Mouse (Mus musculus) heart, embryonic 14.5 days (tissue): ENCODE data around the gene Atrn. TPM values are rescaled to one million over a fixed set of nuclear protein-coding genes. Genes with fewer than 3 reads are reported as not detected.

Experiments
- ATAC-seq: fragments of 200-750 bp; cut with Nextera tagmentation; 2 replicates; pipeline ENCODE4 v1.8.0; 2017; ENCODE audit warnings: low read depth, moderate TSS enrichment; ENCODE audit not compliant: insufficient number of reproducible peaks, insufficient read depth, low FRiP score
- H3K27ac ChIP-seq, 2 experiments: fragments of 200-500 bp in 1 of 2; fragments of 300-500 bp in 1 of 2; sonication (generic) in 1 of 2; replicated peaks in 1 of 2; 2 replicates each; pipeline ENCODE4 v1.5.1; 2012 to 2014; ENCODE audit warnings: low read depth in 2 of 2, low read length in 2 of 2, control low read depth in 1 of 2, mild to moderate bottlenecking in 1 of 2, mixed read lengths in 1 of 2; ENCODE audit not compliant: control insufficient read depth in 1 of 2, insufficient read depth in 1 of 2
- H3K27me3 ChIP-seq: fragments of 300-500 bp; sonication (generic); 2 replicates; pipeline ENCODE4 v1.6.1; 2014; ENCODE audit warnings: mild to moderate bottlenecking, low read length, control low read depth; ENCODE audit not compliant: control insufficient read depth, insufficient read depth
- H3K36me3 ChIP-seq: fragments of 300-500 bp; sonication (generic); 2 replicates; pipeline ENCODE4 v1.6.1; 2014; ENCODE audit warnings: mild to moderate bottlenecking, control low read depth, low read length, mixed read lengths; ENCODE audit not compliant: control insufficient read depth, insufficient read depth
- H3K4me1 ChIP-seq, 2 experiments: fragments of 200-500 bp in 1 of 2; fragments of 300-500 bp in 1 of 2; sonication (generic) in 1 of 2; 2 replicates each; pipeline ENCODE4 v1.6.1; 2012 to 2014; ENCODE audit warnings: low read length in 2 of 2, control low read depth in 1 of 2, mixed read lengths in 1 of 2; ENCODE audit not compliant: control insufficient read depth in 2 of 2, insufficient read depth in 2 of 2
- H3K4me2 ChIP-seq: fragments of 300-500 bp; sonication (generic); 2 replicates; pipeline ENCODE4 v1.6.1; 2014; ENCODE audit warnings: mild to moderate bottlenecking, low read length
- H3K4me3 ChIP-seq, 2 experiments: fragments of 200-500 bp in 1 of 2; fragments of 300-500 bp in 1 of 2; sonication (generic) in 1 of 2; 2 replicates each; pipeline ENCODE4 v1.5.1; 2012 to 2014; ENCODE audit warnings: low read length in 2 of 2, mild to moderate bottlenecking in 2 of 2, control low read depth in 1 of 2, low read depth in 1 of 2, moderate library complexity in 1 of 2; ENCODE audit not compliant: control insufficient read depth in 1 of 2, insufficient read depth in 1 of 2
- H3K9ac ChIP-seq: fragments of 300-500 bp; sonication (generic); 2 replicates; pipeline ENCODE4 v1.6.1; 2014; ENCODE audit warnings: mild to moderate bottlenecking, low read length
- H3K9me3 ChIP-seq: fragments of 300-500 bp; sonication (generic); 2 replicates; pipeline ENCODE4 v1.6.1; 2016; ENCODE audit warnings: low read length, control low read depth; ENCODE audit not compliant: control insufficient read depth
- WGBS: fragments of 180-500 bp; shearing (Covaris S2); extraction: QIAGEN DNeasy Blood & Tissue Kit; methylation state at CpG from one replicate; pipeline ENCODE4 v1.1.7; 2014; 5-methylcytosine and 5-hydroxymethylcytosine counted together
- polyA plus RNA-seq: library from polyadenylated mRNA; unstranded; fragments of >200 nt; fragmentation: Nextera tagmentation; extraction: Ambion mirVana; gene quantifications from 2 replicates; pipeline ENCODE4 v1.2.1, GENCODE M21; 2014

Atrn gene
- polyA plus RNA-seq, 1 experiment from 2014 or later = 8.7 TPM

GRCm38 (mm10) chr2:130919062-130919593 is 12.8 kb downstream of the Atrn start:
- Histone ChIP-seq H3K9ac (no peak overlapping the region), H3K27ac (no peak overlapping the region), H3K4me3 (no peak overlapping the region), H3K36me3 (no peaks in the 10 kb centered on the region), H3K27me3 (no peaks in the 10 kb centered on the region), H3K9me3 (no peaks in the 10 kb centered on the region), H3K4me2 (no peak overlapping the region), H3K4me1 (peaks cover 4 to 11% of the 10 kb centered on the region in 2 experiments)
- 80% methylated on average over 5 of the region's 5 CpGs for WGBS
- no peak for ATAC-seq

- Histone ChIP-seq H3K27ac (no peak overlapping the region), H3K27me3 (no peaks in the 10 kb centered on the region), H3K4me2 (no peak overlapping the region), H3K4me1 (no peaks in the 10 kb centered on the region), H3K36me3 (no peaks in the 10 kb centered on the region), H3K9ac (no peak overlapping the region), H3K4me3 (no peak overlapping the region), H3K9me3 (no peaks in the 10 kb centered on the region)
- 86% methylated on average over 2 of the region's 2 CpGs for WGBS
- ATAC-seq = no peak
These were observed 18.7 kb downstream of the Atrn start for GRCm38 (mm10) chr2:130924950-130925349.

GRCm38 (mm10) chr2:130928031-130928430 is 21.7 kb downstream of the Atrn start:
- no peaks in the 10 kb centered on the region for H3K9me3 ChIP-seq
- no peak overlapping the region for H3K4me3 ChIP-seq
- H3K9ac ChIP-seq = no peak overlapping the region
- no peak overlapping the region for H3K4me2 ChIP-seq
- H3K27ac ChIP-seq = no peak overlapping the region
- no peak for ATAC-seq
- 90% methylated on average over 4 of the region's 4 CpGs for WGBS
- no peaks in the 10 kb centered on the region for H3K36me3 ChIP-seq
- H3K4me1 ChIP-seq = no peaks in the 10 kb centered on the region
- H3K27me3 ChIP-seq = no peaks in the 10 kb centered on the region

- Histone ChIP-seq H3K4me2 (no peak overlapping the region), H3K27me3 (no peaks in the 10 kb centered on the region), H3K9ac (no peak overlapping the region), H3K36me3 (no peaks in the 10 kb centered on the region), H3K4me1 (no peaks in the 10 kb centered on the region), H3K27ac (no peak overlapping the region), H3K4me3 (no peak overlapping the region), H3K9me3 (no peaks in the 10 kb centered on the region)
- no peak for ATAC-seq
These were observed 22.2 kb downstream of the Atrn start for GRCm38 (mm10) chr2:130928530-130928929.

GRCm38 (mm10) chr2:130929994-130930393 is 23.7 kb downstream of the Atrn start:
- Histone ChIP-seq H3K27ac (no peak overlapping the region), H3K4me3 (no peak overlapping the region), H3K27me3 (no peaks in the 10 kb centered on the region), H3K4me1 (no peaks in the 10 kb centered on the region), H3K36me3 (no peaks in the 10 kb centered on the region), H3K9ac (no peak overlapping the region), H3K9me3 (no peaks in the 10 kb centered on the region), H3K4me2 (no peak overlapping the region)
- no peak for ATAC-seq
- 78% methylated on average over 5 of the region's 5 CpGs for WGBS

- Histone ChIP-seq H3K9me3 (no peaks in the 10 kb centered on the region), H3K27ac (no peak overlapping the region), H3K9ac (no peak overlapping the region), H3K4me3 (no peak overlapping the region), H3K4me2 (no peak overlapping the region), H3K36me3 (peaks cover 4% of the 10 kb centered on the region; the same call in 1 of the 2 replicates), H3K4me1 (no peaks in the 10 kb centered on the region), H3K27me3 (no peaks in the 10 kb centered on the region)
- no peak for ATAC-seq
- WGBS = 89% methylated on average over 12 of the region's 12 CpGs
These were observed 26.6 kb downstream of the Atrn start for GRCm38 (mm10) chr2:130932865-130933264.

GRCm38 (mm10) chr2:130949781-130950180 is 43.5 kb downstream of the Atrn start:
- H3K4me3 ChIP-seq = no peak overlapping the region
- no peak overlapping the region for H3K4me2 ChIP-seq
- 77% methylated on average over 2 of the region's 2 CpGs for WGBS
- no peaks in the 10 kb centered on the region for H3K27me3 ChIP-seq
- no peaks in the 10 kb centered on the region for H3K4me1 ChIP-seq
- 0 out of 2 replicates have a peak, but pooled peaks cover 27% of the 10 kb centered on the region for H3K36me3 ChIP-seq
- no peak overlapping the region for H3K9ac ChIP-seq
- no peak for ATAC-seq
- no peaks in the 10 kb centered on the region for H3K9me3 ChIP-seq
- H3K27ac ChIP-seq = no peak overlapping the region

- no peak overlapping the region for H3K27ac ChIP-seq
- no peaks in the 10 kb centered on the region for H3K9me3 ChIP-seq
- 0 out of 2 replicates have a peak, but pooled peaks cover 27% of the 10 kb centered on the region for H3K36me3 ChIP-seq
- WGBS = 3% methylated on average over 1 of the region's 1 CpGs
- no peaks in the 10 kb centered on the region for H3K4me1 ChIP-seq
- no peak overlapping the region for H3K9ac ChIP-seq
- H3K4me3 ChIP-seq = no peak overlapping the region
- H3K27me3 ChIP-seq = no peaks in the 10 kb centered on the region
- no peak for ATAC-seq
- no peak overlapping the region for H3K4me2 ChIP-seq
These were observed 44.3 kb downstream of the Atrn start for GRCm38 (mm10) chr2:130950548-130950947.
